Mouse (Mus musculus) urinary bladder, adult 18-20 months (tissue): ENCODE data around the gene Foxl2.
A peak's percentile ranks its signal among the peaks of the same experiment; 100 is the strongest.

Experiments used
- DNase-seq, 2 experiments: peaks; one replicate each; pipeline ENCODE4 v3.0.0; 2022; ENCODE audit warnings: low spot score in 2 of 2, mixed read lengths in 2 of 2

Gene Foxl2

GRCm38 (mm10) chr9:98955103-98955715, at the start of gene Foxl2:
Gene Foxl2, plus strand, starts transcription at chr9:98955288.
- peak in 1 of 2 experiments; percentile 39 for DNase-seq

- DNase-seq: no peak
Observed at GRCm38 (mm10) chr9:98920629-98921523, 34.2 kb upstream of the Foxl2 start.

GRCm38 (mm10) chr9:98923119-98923518, 32.0 kb upstream of the Foxl2 start:
- no peak for DNase-seq

GRCm38 (mm10) chr9:98924183-98924582, 30.9 kb upstream of the Foxl2 start:
- DNase-seq: no peak

- DNase-seq: no peak
Observed at GRCm38 (mm10) chr9:98929496-98929895, 25.6 kb upstream of the Foxl2 start.

GRCm38 (mm10) chr9:98932931-98933330, 22.2 kb upstream of the Foxl2 start:
- DNase-seq: no peak

- DNase-seq: no peak
Observed at GRCm38 (mm10) chr9:98935190-98935909, 19.7 kb upstream of the Foxl2 start.

GRCm38 (mm10) chr9:98939290-98939689, 15.8 kb upstream of the Foxl2 start:
- DNase-seq: no peak

GRCm38 (mm10) chr9:98952171-98953050, 2.7 kb upstream of the Foxl2 start:
- no peak for DNase-seq

GRCm38 (mm10) chr9:98953291-98953690, 1.8 kb upstream of the Foxl2 start:
- DNase-seq: no peak

- no peak for DNase-seq
Observed at GRCm38 (mm10) chr9:98953830-98954229, 1.3 kb upstream of the Foxl2 start.

- peak in 1 of 2 experiments; percentile 42 for DNase-seq
Observed at GRCm38 (mm10) chr9:98954391-98955102, 541 bp upstream of the Foxl2 start.

GRCm38 (mm10) chr9:98955716-98956224, 682 bp downstream of the Foxl2 start:
- peak; percentile 40 to 60 for DNase-seq

GRCm38 (mm10) chr9:98956591-98957381, 1.7 kb downstream of the Foxl2 start:
- DNase-seq: peak in 1 of 2 experiments; percentile 49

GRCm38 (mm10) chr9:98957751-98958351, 2.8 kb downstream of the Foxl2 start:
- no peak for DNase-seq

GRCm38 (mm10) chr9:98958628-98959027, 3.5 kb downstream of the Foxl2 start:
- no peak for DNase-seq

- no peak for DNase-seq
Observed at GRCm38 (mm10) chr9:98959851-98960250, 4.8 kb downstream of the Foxl2 start.

GRCm38 (mm10) chr9:98960348-98960747, 5.3 kb downstream of the Foxl2 start:
- DNase-seq: no peak
